Mouse (Mus musculus) embryonic facial prominence, embryonic 13.5 days (tissue): ENCODE results near the gene Nrxn3. TPM values are rescaled to one million over a fixed set of nuclear protein-coding genes. Genes with fewer than 3 reads are reported as not detected.

Source experiments
- ATAC-seq: fragments of 200-750 bp; cut with Nextera tagmentation; 2 replicates; pipeline ENCODE4 v1.8.0; 2017; ENCODE audit warnings: low read depth; ENCODE audit not compliant: insufficient number of reproducible peaks, insufficient read depth, low FRiP score, low TSS enrichment
- H3K27ac ChIP-seq: fragments of 300-500 bp; sonication (generic); 2 replicates; pipeline ENCODE4 v1.5.1; 2015; ENCODE audit warnings: moderate library complexity, mild to moderate bottlenecking, inconsistent platforms
- H3K27me3 ChIP-seq: fragments of 300-500 bp; sonication (generic); 2 replicates; pipeline ENCODE4 v1.6.1; 2015; ENCODE audit warnings: mild to moderate bottlenecking, inconsistent platforms
- H3K36me3 ChIP-seq: fragments of 300-500 bp; sonication (generic); 2 replicates; pipeline ENCODE4 v1.6.1; 2015; ENCODE audit warnings: mild to moderate bottlenecking, inconsistent platforms
- H3K4me1 ChIP-seq: fragments of 300-500 bp; sonication (generic); 2 replicates; pipeline ENCODE4 v1.6.1; 2015; ENCODE audit warnings: inconsistent platforms
- H3K4me2 ChIP-seq: fragments of 300-500 bp; sonication (generic); 2 replicates; pipeline ENCODE4 v1.6.1; 2015; ENCODE audit warnings: moderate library complexity, mild to moderate bottlenecking, inconsistent platforms
- H3K4me3 ChIP-seq: fragments of 300-500 bp; sonication (generic); 2 replicates; pipeline ENCODE4 v1.5.1; 2015; ENCODE audit warnings: mild to moderate bottlenecking, inconsistent platforms
- H3K9ac ChIP-seq: fragments of 300-500 bp; sonication (generic); 2 replicates; pipeline ENCODE4 v1.6.1; 2015; ENCODE audit warnings: mild to moderate bottlenecking, inconsistent platforms
- H3K9me3 ChIP-seq: fragments of 300-500 bp; sonication (generic); 2 replicates; pipeline ENCODE4 v1.6.1; 2016; ENCODE audit warnings: inconsistent platforms
- WGBS: fragments of 180-500 bp; shearing (Covaris S2); methylation state at CpG from one replicate; pipeline ENCODE4 v1.1.7; 2015; ENCODE audit warnings: mixed read lengths; 5-methylcytosine and 5-hydroxymethylcytosine counted together
- polyA plus RNA-seq: library from polyadenylated mRNA; unstranded; fragments of >200 nt; fragmentation: Nextera tagmentation; extraction: Ambion mirVana; gene quantifications from 2 replicates; pipeline ENCODE4 v1.2.1, GENCODE M21; 2015

Nrxn3 gene
- polyA plus RNA-seq, 1 experiment from 2014 or later = 5.5 TPM

DNA sequence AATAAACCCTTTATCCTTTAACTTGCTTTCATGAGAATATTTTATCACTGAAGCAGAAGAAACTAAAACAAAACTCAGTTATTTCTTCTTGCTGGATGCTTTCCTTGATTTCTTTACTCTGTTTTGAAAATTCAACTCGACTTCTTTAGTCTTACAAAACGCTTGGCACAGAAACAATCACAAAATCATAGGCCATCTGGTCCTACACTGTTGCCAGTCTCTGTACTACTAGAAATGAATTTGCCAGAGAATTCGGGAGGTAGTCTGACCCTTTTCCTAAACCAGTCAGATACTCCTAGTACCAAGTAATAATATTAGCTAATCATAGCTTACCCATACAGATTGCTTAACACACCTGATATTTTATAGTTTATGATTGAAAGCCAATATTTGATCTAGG is 1066.1 kb downstream of the Nrxn3 start:
- Histone ChIP-seq H3K9ac (no peak overlapping the region), H3K36me3 (no peaks in the 10 kb centered on the region), H3K4me2 (no peak overlapping the region), H3K27ac (no peak overlapping the region), H3K4me1 (no peaks in the 10 kb centered on the region), H3K27me3 (no peaks in the 10 kb centered on the region), H3K9me3 (no peaks in the 10 kb centered on the region), H3K4me3 (no peak overlapping the region)
- 84% methylated on average over 3 of the region's 3 CpGs for WGBS
- no peak for ATAC-seq

DNA sequence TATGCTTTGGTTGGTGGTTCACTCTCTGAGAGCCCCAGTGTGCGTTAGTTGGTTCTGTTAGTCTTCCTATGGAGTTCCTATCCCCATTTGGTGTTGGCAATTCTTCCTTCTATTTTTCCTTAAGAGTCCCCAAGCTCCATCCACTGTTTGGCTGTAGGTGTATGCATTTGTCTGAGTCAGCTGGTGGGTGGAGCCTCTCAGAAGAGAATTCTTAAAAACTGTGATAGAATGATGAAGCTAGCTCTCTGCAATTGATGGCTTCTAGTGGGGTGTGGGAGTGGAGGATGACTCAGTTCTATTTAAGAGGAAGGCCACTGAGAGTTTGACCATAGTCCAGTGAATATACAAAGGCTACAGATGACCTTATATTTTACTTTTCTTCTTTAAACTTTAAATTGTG is 1067.3 kb downstream of the Nrxn3 start:
- 94% methylated on average over 1 of the region's 1 CpGs for WGBS
- no peak overlapping the region for H3K9ac ChIP-seq
- H3K4me3 ChIP-seq = no peak overlapping the region
- no peaks in the 10 kb centered on the region for H3K36me3 ChIP-seq
- H3K27ac ChIP-seq = no peak overlapping the region
- ATAC-seq = no peak
- H3K4me2 ChIP-seq = no peak overlapping the region
- no peaks in the 10 kb centered on the region for H3K4me1 ChIP-seq
- H3K9me3 ChIP-seq = no peaks in the 10 kb centered on the region
- no peaks in the 10 kb centered on the region for H3K27me3 ChIP-seq

DNA sequence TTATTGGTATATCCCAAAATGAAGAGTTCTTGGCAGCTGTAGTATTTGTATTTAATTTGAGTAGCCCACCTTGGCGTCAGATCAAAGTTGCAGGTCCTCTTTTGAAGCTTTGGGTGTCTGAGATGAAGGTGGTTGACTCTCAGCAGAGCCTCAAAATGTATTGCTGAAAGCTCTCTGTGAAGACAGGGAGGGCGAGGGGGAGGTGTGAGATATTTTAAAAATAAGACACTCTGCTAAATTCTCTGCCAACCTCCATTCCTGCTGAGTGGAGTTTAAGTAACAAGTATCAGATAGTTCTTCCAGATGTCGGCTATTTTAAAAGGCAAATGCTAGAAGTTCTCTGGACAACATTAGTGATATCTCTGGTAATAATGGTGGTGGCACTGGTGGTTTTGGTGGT is 1069.2 kb downstream of the Nrxn3 start:
- no peak overlapping the region for H3K9ac ChIP-seq
- H3K36me3 ChIP-seq = no peaks in the 10 kb centered on the region
- no peaks in the 10 kb centered on the region for H3K27me3 ChIP-seq
- H3K4me1 ChIP-seq = no peaks in the 10 kb centered on the region
- no peak overlapping the region for H3K4me3 ChIP-seq
- no peaks in the 10 kb centered on the region for H3K9me3 ChIP-seq
- no peak overlapping the region for H3K27ac ChIP-seq
- no peak overlapping the region for H3K4me2 ChIP-seq
- 81% methylated on average over 3 of the region's 3 CpGs for WGBS
- no peak for ATAC-seq

DNA sequence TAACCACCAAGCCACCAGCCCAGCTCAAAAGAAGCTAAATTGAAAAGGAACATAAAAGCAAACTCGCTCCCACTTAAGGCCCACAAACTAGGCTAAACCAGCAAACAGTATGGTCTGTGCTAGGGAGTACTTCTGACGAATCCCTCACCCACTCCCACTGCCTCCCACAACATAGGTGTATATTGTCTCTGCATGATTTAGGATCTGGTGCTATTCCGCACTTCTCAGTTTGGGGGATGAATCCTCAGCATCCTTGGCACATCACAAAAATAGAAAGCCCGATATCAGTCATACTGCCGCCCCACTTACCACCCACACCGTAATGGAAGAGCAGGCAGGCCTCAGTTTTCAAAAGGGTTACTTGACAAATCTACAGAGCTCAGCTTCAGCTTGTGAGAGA is 1072.1 kb downstream of the Nrxn3 start:
- no peak overlapping the region for H3K4me2 ChIP-seq
- no peak overlapping the region for H3K27ac ChIP-seq
- ATAC-seq = no peak
- H3K9me3 ChIP-seq = no peaks in the 10 kb centered on the region
- 94% methylated on average over 6 of the region's 6 CpGs for WGBS
- H3K36me3 ChIP-seq = no peaks in the 10 kb centered on the region
- H3K4me1 ChIP-seq = no peaks in the 10 kb centered on the region
- no peak overlapping the region for H3K9ac ChIP-seq
- H3K4me3 ChIP-seq = no peak overlapping the region
- H3K27me3 ChIP-seq = no peaks in the 10 kb centered on the region

DNA sequence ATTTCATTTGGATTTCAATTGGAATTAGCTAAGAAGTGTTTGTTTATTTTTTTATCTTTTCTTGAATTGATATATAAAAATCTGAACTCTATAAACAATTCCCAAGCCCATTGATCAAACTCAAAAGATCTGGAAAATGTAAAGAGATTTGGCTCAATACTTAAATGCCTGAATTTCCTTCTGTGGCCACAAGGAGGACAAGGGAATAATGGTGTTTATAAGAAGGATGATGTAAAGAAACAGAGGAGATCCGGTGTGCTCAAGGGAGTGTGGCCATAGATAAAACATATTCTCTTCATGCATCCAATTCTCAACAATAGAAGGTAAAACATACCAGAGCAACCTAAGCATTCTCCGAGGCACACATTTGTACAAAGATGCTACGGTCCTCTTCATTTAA is 1085.5 kb downstream of the Nrxn3 start:
- 67% methylated on average over 3 of the region's 3 CpGs for WGBS
- Histone ChIP-seq H3K36me3 (no peaks in the 10 kb centered on the region), H3K27ac (no peak overlapping the region), H3K27me3 (peaks cover 19% of the 10 kb centered on the region), H3K4me3 (no peak overlapping the region), H3K9ac (no peak overlapping the region), H3K4me2 (no peak overlapping the region), H3K4me1 (peaks cover 15% of the 10 kb centered on the region), H3K9me3 (no peaks in the 10 kb centered on the region)
- no peak for ATAC-seq

DNA sequence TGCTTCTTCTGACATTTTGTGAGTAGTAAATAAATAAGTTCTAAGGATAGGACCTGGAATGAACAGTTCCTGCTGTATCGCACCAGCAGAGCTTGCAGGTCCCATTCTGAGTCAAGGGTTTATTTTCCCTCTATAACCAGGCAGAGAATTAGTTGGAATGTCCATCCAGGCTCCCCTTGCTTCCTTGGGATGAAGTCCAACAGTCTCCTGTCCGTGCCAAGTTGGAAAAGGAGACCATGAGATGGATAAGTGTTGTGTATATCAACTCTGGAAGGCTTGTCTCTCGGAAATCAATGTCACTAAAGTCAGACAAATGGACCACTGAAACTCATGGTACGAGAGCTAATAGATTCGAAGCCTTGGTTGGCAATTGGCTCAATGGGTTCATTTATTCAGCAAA is 1087.5 kb downstream of the Nrxn3 start:
- WGBS = 83% methylated on average over 5 of the region's 5 CpGs

DNA sequence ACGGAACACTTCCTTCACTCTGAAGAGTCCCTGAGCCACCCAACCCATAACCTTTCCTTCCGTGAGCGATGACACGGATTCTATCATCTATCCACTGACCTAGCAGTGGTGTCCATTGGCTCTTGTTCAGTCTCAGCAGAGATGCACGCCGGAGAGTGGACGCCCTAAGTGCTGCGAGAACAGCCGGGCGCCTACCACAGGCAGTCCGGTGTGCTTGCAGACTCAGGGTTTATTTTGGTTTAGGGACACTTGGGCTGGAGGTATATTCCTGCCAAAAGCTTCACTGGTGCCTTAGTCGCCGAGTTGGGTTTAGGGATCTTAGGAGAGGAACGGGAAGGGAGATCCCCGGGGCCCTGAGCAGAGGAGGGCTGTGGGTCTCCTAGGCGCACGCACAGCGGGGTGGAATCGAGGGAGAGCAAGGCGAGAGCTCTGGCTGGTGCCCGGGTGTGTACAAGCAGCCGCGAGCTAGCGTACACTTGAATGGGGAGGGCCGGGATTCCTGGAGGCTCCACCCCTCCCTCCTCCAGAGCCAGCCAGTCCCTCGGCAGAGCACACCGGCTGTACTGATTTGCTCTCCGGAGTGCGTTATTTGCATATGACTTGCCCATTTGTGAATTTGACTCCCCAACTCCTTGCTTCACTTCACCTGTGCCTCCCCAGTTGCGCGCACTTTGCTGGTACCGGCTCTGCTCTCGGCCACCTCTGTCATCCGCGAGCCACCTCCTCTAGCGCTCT is 1089.3 kb downstream of the Nrxn3 start:
- Histone ChIP-seq H3K4me1 (peaks cover 19% of the 10 kb centered on the region), H3K36me3 (no peaks in the 10 kb centered on the region), H3K4me2 (peak overlapping the region; percentile 87), H3K27me3 (peaks cover 32% of the 10 kb centered on the region), H3K4me3 (peak overlapping the region; percentile 47), H3K9ac (peak overlapping the region; percentile 54), H3K27ac (no peak overlapping the region), H3K9me3 (no peaks in the 10 kb centered on the region)
- WGBS = under 1% methylated on average over 36 of the region's 36 CpGs
- peak; percentile 99 for ATAC-seq

More for the DNA sequence above, 1087.5 kb downstream of the Nrxn3 start:
- H3K4me3 ChIP-seq = no peak overlapping the region
- H3K9ac ChIP-seq = no peak overlapping the region
- peaks cover 32% of the 10 kb centered on the region for H3K27me3 ChIP-seq
- H3K9me3 ChIP-seq = no peaks in the 10 kb centered on the region
- ATAC-seq = no peak
- H3K4me2 ChIP-seq = no peak overlapping the region
- H3K27ac ChIP-seq = no peak overlapping the region
- H3K36me3 ChIP-seq = no peaks in the 10 kb centered on the region
- H3K4me1 ChIP-seq = peaks cover 19% of the 10 kb centered on the region

DNA sequence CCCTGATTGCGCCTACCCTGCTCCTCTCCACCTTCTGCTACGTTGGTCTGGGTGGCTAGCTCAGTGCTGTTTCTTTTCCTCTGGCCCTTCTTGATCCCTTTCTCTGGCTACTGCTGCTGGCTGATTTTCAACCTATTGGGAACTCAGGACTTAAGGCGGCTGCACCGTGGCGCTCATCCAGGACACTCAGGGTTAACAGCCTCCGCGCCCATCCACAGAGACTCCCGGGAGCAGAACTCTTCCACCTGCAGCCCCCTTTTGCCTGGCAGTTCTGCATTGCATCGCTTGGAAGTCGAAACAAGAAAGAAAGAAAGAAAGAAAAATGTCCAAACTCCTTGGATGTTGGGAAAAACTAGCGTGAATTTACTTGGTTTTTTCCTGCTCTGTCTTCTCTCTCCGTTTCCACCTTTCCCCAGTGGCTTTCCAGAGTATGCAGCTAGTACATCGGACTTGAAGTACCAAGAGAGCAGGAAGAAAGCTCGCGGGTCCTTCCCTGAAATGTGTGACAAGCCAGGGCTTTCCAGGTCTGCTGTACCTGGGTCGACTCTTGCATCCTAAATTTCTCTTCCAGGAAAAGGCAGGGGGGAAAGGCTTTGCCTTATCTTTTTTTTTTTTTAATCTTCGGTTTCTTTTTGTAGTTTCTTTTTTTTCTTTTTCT is 1090.0 kb downstream of the Nrxn3 start:
- 2% methylated on average over 17 of the region's 17 CpGs for WGBS
- Histone ChIP-seq H3K4me2 (peak overlapping the region; percentile 87), H3K9me3 (no peaks in the 10 kb centered on the region), H3K4me1 (peaks cover 19% of the 10 kb centered on the region), H3K27ac (no peak overlapping the region), H3K4me3 (peak overlapping the region; percentile 47), H3K27me3 (peaks cover 32% of the 10 kb centered on the region), H3K36me3 (no peaks in the 10 kb centered on the region), H3K9ac (peak overlapping the region; percentile 54)
- ATAC-seq = 0 out of 2 replicates have a peak, but pooled peaks have one; percentile 2

DNA sequence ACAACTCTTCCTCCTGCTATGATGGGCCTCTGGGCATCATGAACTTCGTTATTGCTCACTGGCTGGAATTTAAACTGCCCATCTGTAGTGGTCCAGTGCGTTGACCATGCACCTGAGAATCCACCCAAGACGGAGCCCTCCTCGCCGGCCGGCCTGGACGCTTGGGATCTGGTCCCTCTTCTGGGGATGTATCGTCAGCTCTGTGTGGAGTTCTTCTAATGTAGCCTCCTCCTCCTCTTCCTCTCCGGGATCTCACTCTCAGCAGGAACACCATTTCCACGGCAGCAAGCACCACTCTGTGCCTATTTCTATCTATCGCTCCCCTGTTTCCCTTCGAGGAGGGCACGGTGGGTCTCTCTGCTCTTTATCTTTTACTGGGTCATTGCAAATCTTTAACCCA is 1090.6 kb downstream of the Nrxn3 start:
- H3K4me2 ChIP-seq = peak overlapping the region; percentile 87
- peaks cover 32% of the 10 kb centered on the region for H3K27me3 ChIP-seq
- no peaks in the 10 kb centered on the region for H3K36me3 ChIP-seq
- H3K9ac ChIP-seq = no peak overlapping the region
- WGBS = 9% methylated on average over 13 of the region's 13 CpGs
- no peak overlapping the region for H3K27ac ChIP-seq
- no peaks in the 10 kb centered on the region for H3K9me3 ChIP-seq
- H3K4me1 ChIP-seq = peaks cover 19% of the 10 kb centered on the region
- peak overlapping the region; percentile 47 for H3K4me3 ChIP-seq
- no peak for ATAC-seq

DNA sequence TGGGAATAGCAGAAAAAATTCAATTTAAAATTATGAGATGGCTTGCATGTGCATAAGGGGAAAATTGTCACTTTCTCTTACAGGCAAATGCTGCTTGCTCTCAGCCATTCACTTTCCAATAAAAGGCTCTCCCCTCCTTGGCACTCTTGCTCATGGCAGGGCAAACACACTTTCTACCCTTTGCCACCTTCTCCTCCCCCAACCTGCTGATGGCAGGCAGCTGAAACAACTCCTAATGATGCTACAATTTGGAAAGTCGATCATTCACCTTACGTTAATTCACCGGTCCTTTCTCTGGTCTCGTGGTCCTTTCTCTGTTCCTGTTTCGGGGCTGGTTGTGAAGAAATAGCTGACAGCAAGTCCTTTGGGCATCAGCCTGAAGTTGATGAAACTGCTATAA is 1091.0 kb downstream of the Nrxn3 start:
- Histone ChIP-seq H3K27ac (no peak overlapping the region), H3K36me3 (no peaks in the 10 kb centered on the region), H3K4me2 (peak overlapping the region; percentile 87), H3K27me3 (peaks cover 32% of the 10 kb centered on the region), H3K4me1 (peaks cover 19% of the 10 kb centered on the region), H3K4me3 (peak overlapping the region; percentile 47), H3K9ac (no peak overlapping the region), H3K9me3 (no peaks in the 10 kb centered on the region)
- 55% methylated on average over 5 of the region's 5 CpGs for WGBS
- ATAC-seq = no peak

DNA sequence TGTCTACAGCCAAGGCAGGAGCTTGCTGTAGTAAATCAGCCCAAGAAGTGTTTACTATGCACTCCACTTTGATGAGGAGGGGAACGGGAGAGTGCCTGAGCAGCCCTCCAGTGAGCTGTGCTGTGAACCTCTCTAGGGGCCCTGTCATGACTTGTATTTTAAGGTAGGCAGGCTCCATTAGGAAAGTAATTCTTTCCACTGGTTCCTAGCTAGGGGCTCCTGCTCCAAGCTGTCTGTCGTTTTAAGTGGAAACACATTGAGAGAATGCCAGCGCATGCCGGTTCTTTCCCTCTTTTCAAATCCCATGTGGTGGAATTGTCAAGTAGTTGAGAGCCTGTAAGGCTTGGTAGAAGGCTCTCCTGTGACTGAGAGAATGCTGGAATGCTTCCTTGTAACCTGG is 1091.9 kb downstream of the Nrxn3 start:
- H3K36me3 ChIP-seq = no peaks in the 10 kb centered on the region
- ATAC-seq = no peak
- H3K27ac ChIP-seq = no peak overlapping the region
- H3K27me3 ChIP-seq = peaks cover 32% of the 10 kb centered on the region
- WGBS = 18% methylated on average over 4 of the region's 4 CpGs
- no peak overlapping the region for H3K4me3 ChIP-seq
- no peak overlapping the region for H3K4me2 ChIP-seq
- H3K9me3 ChIP-seq = no peaks in the 10 kb centered on the region
- no peak overlapping the region for H3K9ac ChIP-seq
- H3K4me1 ChIP-seq = peaks cover 19% of the 10 kb centered on the region

DNA sequence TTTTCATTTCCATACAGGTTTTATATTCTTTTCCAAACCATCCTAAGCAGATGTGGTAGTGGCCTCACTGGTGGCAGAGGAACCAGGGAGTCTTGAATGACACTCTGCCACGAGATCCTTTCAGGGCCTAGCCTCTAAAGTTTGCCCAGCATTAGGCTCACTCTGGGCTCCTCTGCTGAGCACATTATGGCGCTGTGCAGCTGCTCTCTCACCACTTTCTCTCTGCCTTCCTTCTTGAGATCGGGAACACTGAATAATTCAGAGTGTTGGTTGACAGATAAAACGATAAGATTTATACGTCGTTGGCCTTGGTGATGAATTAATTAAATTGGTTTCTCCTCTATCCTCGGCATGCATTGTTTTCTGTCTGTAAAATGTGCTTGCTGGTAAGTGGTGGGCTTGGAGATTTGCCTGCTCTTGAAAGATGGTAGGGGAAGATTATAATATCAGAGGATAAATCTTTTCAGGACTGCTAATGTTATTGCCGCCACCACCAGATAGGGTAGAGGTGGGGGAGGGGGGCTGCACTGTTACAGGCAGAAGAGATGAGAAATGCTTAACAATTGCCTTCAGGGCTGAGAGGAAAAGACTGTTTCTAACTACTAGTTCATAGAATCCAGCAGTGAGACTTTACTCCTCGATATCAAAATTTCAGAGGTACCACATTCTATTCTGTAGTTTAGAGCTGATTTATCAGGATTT is 1094.5 kb downstream of the Nrxn3 start:
- Histone ChIP-seq H3K36me3 (no peaks in the 10 kb centered on the region), H3K27me3 (peaks cover 20% of the 10 kb centered on the region), H3K27ac (no peak overlapping the region), H3K4me2 (no peak overlapping the region), H3K4me3 (no peak overlapping the region), H3K9me3 (no peaks in the 10 kb centered on the region), H3K4me1 (peaks cover 13% of the 10 kb centered on the region), H3K9ac (no peak overlapping the region)
- WGBS = 62% methylated on average over 9 of the region's 9 CpGs
- no peak for ATAC-seq
